Mouse (Mus musculus): ENCODE measurements at regions not wholly inside any gene's neighbourhood (a gene's known extent, or its start where the extent isn't known, plus 50 kb on each side); places are given as distances from the start of the nearest gene placed in this dataset.
"Not testable (repeated sequence)": the region's sequence is repeated elsewhere in the genome, so short reads cannot be mapped to it uniquely, and the experiment has no call there.

- no peak for DNase-seq
Observed at GRCm38 (mm10) chr14:15872013-15872412, 377.1 kb upstream of the Ngly1 start.

- no peak for DNase-seq
Observed at GRCm38 (mm10) chr14:15880146-15880545, 368.9 kb upstream of the Ngly1 start.

GRCm38 (mm10) chr14:15881284-15881683 lies 367.8 kb upstream of the Ngly1 start:
- peak; percentile 85 for DNase-seq

GRCm38 (mm10) chr14:15884641-15885340 lies 364.3 kb upstream of the Ngly1 start:
- DNase-seq, result no peak

GRCm38 (mm10) chr14:15897098-15897497 lies 352.0 kb upstream of the Ngly1 start:
- no peak for DNase-seq

- not testable (repeated sequence) for DNase-seq
Observed at GRCm38 (mm10) chr14:15906429-15906828, 342.7 kb upstream of the Ngly1 start.

DNA sequence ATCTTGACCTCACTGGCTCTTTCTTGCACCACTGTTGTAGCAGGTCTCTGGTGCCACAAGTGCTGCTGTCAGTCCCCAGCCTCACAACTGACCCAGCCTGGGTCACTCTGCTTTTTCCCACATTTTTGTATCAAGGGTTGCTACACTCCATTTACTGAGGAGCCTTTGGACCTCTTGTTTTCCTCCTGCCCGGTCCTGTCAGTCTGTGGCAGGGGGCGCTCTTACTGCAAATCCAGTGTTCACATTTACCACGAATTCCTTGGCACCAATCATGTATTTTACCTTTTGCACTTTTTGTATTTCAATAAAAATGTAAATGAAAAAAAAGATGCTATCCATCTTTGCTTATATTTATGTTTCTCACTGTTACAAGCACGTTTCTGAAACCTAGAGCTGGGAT lies 335.9 kb upstream of the Ngly1 start:
- peak; percentile 64 for DNase-seq

GRCm38 (mm10) chr14:15914176-15914575 lies 334.9 kb upstream of the Ngly1 start:
- no peak for DNase-seq

- not testable (repeated sequence) for DNase-seq
Observed at GRCm38 (mm10) chr14:15924676-15925075, 324.4 kb upstream of the Ngly1 start.

DNA sequence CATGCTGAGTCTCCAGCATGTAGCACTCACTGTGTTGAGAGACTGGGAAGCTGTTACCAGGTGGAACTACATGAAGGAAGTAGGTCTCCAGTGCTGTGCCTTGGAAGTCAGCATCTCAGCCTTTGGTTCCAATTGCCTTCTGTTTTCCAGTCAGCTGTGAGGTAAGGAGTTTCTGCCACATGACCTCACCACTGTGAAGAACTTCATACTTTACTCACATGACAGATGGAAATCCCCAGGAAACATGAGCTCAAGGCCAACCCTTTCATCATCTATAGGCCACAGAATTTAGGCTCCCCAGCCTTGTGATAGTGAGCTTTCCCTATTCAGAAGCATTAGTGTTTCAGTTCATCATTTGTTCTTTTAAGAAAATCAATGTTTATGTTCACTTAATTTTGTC lies 314.4 kb upstream of the Ngly1 start:
- DNase-seq, result no peak

GRCm38 (mm10) chr14:15970321-15970720 lies 278.8 kb upstream of the Ngly1 start:
- no peak for DNase-seq

GRCm38 (mm10) chr14:15970767-15971166 lies 278.3 kb upstream of the Ngly1 start:
- no peak for DNase-seq

DNA sequence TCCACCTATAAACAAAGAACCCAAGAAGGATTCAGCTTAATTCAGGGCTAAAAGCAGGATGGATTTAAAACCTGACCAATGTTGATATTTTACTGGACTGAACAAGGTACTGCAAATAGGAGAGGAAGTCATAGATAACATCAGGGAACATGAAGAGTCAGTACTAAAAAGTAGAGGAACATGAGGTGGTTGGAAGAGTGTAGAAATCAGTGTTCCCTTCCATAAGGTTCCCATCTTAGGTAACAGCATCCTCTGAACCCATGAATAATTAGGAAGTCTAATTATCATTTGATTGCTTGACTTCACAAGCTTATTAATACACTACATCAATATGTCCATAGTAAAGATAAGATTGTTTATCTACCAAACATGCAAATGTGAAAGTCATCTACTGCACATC lies 277.8 kb upstream of the Ngly1 start:
- no peak for DNase-seq

- no peak for DNase-seq
Observed at GRCm38 (mm10) chr14:15977366-15977765, 271.7 kb upstream of the Ngly1 start.

DNA sequence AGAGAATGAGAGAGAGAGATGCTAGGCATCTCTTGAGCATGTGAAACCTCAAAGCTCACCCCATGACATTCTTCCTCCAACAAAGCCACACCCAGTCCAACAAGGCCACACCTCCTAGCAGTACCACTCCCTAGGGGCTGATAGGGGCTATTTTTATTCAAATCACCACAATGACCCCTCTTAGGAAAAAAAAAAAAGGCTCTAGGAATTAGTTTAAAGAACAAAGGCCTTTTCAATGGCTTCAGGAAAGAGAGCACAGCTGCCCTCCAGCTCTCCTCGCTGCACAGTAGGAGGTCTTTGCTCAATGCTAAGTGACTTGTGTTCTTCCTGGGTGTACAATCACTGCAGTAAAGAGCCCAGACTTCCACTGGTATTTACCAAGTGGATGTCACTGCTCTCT lies 270.8 kb upstream of the Ngly1 start:
- DNase-seq, result no peak

GRCm38 (mm10) chr14:16005409-16005808 lies 243.7 kb upstream of the Ngly1 start:
- no peak for DNase-seq

DNA sequence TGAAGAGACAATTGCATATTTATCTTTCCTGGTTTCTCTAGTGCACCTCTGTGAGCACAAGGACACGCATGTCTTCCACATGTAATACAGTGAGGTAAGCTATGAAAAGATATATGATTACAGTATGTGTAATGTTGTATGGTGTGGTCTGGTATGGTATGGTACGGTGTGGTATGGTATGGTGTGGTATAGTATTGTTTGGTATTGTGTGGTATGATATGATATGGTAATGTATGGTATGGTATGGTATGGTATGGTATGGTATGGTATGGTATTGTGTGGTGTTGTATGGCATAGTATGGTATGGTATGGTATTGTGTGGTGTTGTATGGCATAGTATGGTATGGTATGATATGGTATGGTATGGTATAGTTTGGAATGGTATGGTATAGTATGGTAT lies 242.1 kb upstream of the Ngly1 start:
- DNase-seq, result no peak

DNA sequence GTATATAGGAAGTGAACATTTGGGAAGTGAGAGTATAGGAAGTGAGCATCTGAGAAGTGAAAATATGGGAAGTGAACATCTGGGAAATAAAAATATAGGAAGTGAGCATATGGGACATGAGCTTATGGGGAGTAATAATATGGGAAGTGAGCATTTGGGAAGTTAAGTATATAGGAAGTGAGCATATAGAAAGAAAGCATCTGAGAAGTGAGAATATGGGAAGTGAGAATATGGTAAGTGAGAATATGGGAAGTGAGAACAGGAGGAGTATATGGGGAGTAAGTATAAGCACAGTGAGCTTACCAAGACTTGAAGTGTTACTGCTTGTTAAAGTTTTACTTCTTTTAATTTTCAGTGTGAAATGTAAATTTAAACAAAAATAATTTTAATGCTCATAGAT lies 239.3 kb upstream of the Ngly1 start:
- no peak for DNase-seq

DNA sequence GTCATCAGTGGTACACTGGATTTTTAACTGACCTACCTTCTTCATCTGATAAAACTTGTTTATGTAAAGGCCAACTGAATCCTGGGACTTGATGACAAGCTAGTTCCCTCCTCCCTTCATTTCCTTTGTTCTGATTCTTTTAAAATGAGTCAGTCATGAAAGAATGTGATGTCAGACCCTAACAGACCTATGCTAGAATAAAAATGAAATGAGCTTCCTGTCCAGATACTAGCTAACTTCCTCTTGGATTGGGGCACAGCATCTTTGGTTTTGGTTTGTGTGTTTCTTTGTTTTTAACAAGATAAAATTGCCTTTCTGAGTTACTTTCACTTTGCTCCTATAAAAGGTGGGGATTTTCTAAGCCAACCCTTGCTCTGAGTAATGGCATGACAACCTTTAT lies 225.2 kb upstream of the Ngly1 start:
- DNase-seq, result no peak

DNA sequence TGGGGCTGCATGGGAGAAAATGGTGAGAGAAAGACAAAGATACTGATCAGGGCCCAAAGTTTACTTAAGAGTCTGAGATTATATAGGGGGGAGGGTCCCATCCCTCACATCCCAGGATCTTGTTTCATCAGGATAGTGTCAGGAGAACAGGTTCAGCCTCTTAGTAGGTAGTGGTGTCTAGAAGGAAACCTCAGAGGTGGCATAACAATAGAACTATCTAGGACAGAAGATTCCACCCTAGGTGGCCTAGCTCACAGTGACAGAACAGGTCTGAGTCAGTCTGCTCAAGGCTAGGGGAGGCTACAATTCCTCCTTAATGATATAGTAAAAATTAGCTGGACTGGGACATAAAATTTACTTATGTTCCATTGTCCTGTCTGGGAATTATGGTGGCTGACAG lies 211.3 kb upstream of the Ngly1 start:
- no peak for DNase-seq

DNA sequence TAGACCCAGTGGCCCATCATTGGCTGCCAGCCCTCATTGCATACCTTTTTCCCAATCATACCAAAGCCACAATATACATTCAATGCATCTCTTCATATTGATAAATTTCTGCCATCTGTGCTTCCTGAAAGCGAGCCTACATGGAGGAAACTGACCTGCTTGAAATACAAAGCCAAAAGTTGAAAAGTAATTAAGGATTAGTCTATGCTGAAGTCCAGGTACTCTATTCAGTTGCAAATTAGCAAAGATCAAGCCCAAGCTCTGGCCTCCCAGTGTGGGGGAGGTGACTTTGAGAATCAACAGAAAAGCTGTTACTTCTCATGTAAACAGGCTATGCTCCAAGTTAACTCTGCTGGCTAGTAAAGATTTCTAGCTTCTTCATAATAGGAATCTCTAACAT lies 210.7 kb upstream of the Ngly1 start:
- no peak for DNase-seq

DNA sequence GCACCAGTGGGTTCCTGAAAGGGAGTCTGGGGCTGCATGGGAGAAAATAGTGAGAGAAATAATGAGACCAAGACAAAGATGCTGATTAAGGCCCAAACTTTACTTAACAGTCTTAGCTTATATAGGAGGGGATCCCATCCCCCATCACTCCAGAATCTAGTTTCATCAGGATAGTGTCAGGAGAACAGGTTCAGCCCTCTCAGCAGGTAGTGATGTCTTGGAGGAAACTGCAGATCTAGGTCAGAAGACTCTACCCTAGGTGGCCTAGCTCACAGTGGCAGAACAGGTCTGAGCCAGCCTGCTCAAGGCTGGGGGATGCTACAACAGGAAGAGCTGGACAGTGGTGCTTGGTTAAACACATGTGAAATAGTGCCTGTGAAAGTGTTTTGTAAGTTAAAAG lies 204.6 kb upstream of the Ngly1 start:
- peak; percentile 26 for DNase-seq

GRCm38 (mm10) chr14:16072534-16072933 lies 176.5 kb upstream of the Ngly1 start:
- DNase-seq, result not testable (repeated sequence)

DNA sequence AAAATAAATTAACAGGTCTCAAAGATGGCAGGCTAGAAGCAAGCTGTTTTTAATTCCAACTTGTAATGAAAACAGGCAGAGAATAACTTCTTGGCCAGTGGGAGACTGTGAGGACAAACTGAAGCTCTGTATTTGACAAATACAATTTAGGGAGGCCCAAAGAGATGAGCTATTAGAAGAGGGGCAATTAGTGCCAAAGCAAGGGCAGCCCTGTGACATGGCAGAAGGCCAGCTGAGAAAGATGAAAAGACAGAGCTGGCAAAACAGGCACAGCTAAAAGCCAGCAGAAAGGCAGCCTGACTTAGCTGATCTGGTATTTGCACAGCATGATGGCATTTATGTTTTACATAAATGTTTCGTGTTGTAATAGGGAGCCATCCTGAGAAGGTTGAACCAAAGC lies 175.0 kb upstream of the Ngly1 start:
- no peak for DNase-seq

DNA sequence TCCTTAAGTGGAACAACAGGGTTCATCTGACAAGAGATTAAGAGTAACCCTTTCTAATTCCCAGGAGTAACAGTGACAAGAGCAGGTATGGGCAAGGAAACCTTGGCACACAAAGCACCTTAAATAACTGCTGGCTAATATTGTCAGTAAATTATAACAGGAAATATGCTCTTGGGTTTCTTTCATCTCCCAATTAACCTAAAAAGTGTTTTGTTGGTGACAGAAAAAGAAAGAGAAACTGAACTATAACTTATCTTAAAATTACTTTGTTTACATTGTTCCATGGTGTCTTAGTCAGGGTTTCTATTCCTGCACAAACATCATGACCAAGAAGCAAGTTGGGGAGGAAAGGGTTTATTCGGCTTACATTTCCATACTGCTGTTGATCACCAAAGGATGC lies 170.0 kb upstream of the Ngly1 start:
- no peak for DNase-seq

Measured in thymus, postnatal 14 days (tissue).